Mouse (Mus musculus): Measurements from ENCODE around the gene Hbs1l. TPM values are rescaled to one million over a fixed set of nuclear protein-coding genes. Genes with fewer than 3 reads are reported as not detected.

The Hbs1l gene
- polyA plus RNA-seq, 1 experiment from 2014 or later: 79.4 TPM

GRCm38 (mm10) chr10:21349946-21350345 is 54.2 kb downstream of the Hbs1l start:
- Histone ChIP-seq H3K27me3 (no peaks in the 10 kb centered on the region), H3K9me3 (no peaks in the 10 kb centered on the region), H3K27ac (no peak overlapping the region), H3K9ac (no peak overlapping the region), H3K4me2 (no peak overlapping the region), H3K36me3 (peaks cover 36% of the 10 kb centered on the region), H3K4me1 (no peaks in the 10 kb centered on the region), H3K4me3 (no peak overlapping the region)
- WGBS: 88% methylated on average over 2 of the region's 2 CpGs
- no peak for ATAC-seq (ENCODE audit: borderline replicate concordance, extremely low read depth, low FRiP score, low TSS enrichment)

- peaks cover 34% of the 10 kb centered on the region for H3K36me3 ChIP-seq
- H3K4me1 ChIP-seq: no peaks in the 10 kb centered on the region
- H3K9ac ChIP-seq: no peak overlapping the region
- no peak overlapping the region for H3K4me2 ChIP-seq
- WGBS: 89% methylated on average over 11 of the region's 11 CpGs
- no peak overlapping the region for H3K27ac ChIP-seq
- H3K4me3 ChIP-seq: no peak overlapping the region
- H3K27me3 ChIP-seq: no peaks in the 10 kb centered on the region
- no peaks in the 10 kb centered on the region for H3K9me3 ChIP-seq
- no peak for ATAC-seq (ENCODE audit: borderline replicate concordance, extremely low read depth, low FRiP score, low TSS enrichment)
These were observed 55.0 kb downstream of the Hbs1l start for GRCm38 (mm10) chr10:21350531-21351515.

GRCm38 (mm10) chr10:21351766-21352165 is 56.0 kb downstream of the Hbs1l start:
- no peaks in the 10 kb centered on the region for H3K4me1 ChIP-seq
- no peak overlapping the region for H3K4me2 ChIP-seq
- H3K36me3 ChIP-seq: peaks cover 33% of the 10 kb centered on the region
- H3K27me3 ChIP-seq: no peaks in the 10 kb centered on the region
- H3K9ac ChIP-seq: no peak overlapping the region
- no peak for ATAC-seq (ENCODE audit: borderline replicate concordance, extremely low read depth, low FRiP score, low TSS enrichment)
- H3K4me3 ChIP-seq: no peak overlapping the region
- no peak overlapping the region for H3K27ac ChIP-seq
- 83% methylated on average over 12 of the region's 12 CpGs for WGBS
- no peaks in the 10 kb centered on the region for H3K9me3 ChIP-seq

- H3K9ac ChIP-seq: no peak overlapping the region
- no peak overlapping the region for H3K4me2 ChIP-seq
- no peak overlapping the region for H3K4me3 ChIP-seq
- no peaks in the 10 kb centered on the region for H3K4me1 ChIP-seq
- WGBS: 62% methylated on average over 5 of the region's 5 CpGs
- no peak overlapping the region for H3K27ac ChIP-seq
- peaks cover 27% of the 10 kb centered on the region for H3K36me3 ChIP-seq
- no peak for ATAC-seq (ENCODE audit: borderline replicate concordance, extremely low read depth, low FRiP score, low TSS enrichment)
- H3K9me3 ChIP-seq: no peaks in the 10 kb centered on the region
- no peaks in the 10 kb centered on the region for H3K27me3 ChIP-seq
These were observed 58.1 kb downstream of the Hbs1l start for GRCm38 (mm10) chr10:21353890-21354289.

- no peak overlapping the region for H3K4me3 ChIP-seq
- H3K36me3 ChIP-seq: peaks cover 29% of the 10 kb centered on the region
- no peaks in the 10 kb centered on the region for H3K27me3 ChIP-seq
- H3K9me3 ChIP-seq: no peaks in the 10 kb centered on the region
- ATAC-seq (ENCODE audit: borderline replicate concordance, extremely low read depth, low FRiP score, low TSS enrichment): no peak
- no peak overlapping the region for H3K27ac ChIP-seq
- no peaks in the 10 kb centered on the region for H3K4me1 ChIP-seq
- no peak overlapping the region for H3K9ac ChIP-seq
- 90% methylated on average over 7 of the region's 7 CpGs for WGBS
- H3K4me2 ChIP-seq: no peak overlapping the region
These were observed 58.7 kb downstream of the Hbs1l start for GRCm38 (mm10) chr10:21354506-21354905.

- no peak overlapping the region for H3K4me2 ChIP-seq
- no peaks in the 10 kb centered on the region for H3K4me1 ChIP-seq
- H3K9me3 ChIP-seq: no peaks in the 10 kb centered on the region
- H3K36me3 ChIP-seq: peaks cover 24% of the 10 kb centered on the region
- WGBS: 91% methylated on average over 8 of the region's 8 CpGs
- H3K27me3 ChIP-seq: no peaks in the 10 kb centered on the region
- H3K4me3 ChIP-seq: no peak overlapping the region
- ATAC-seq (ENCODE audit: borderline replicate concordance, extremely low read depth, low FRiP score, low TSS enrichment): no peak
- no peak overlapping the region for H3K27ac ChIP-seq
- H3K9ac ChIP-seq: no peak overlapping the region
These were observed 62.2 kb downstream of the Hbs1l start for GRCm38 (mm10) chr10:21357986-21358385.

GRCm38 (mm10) chr10:21359086-21359485 is 63.3 kb downstream of the Hbs1l start:
- H3K4me1 ChIP-seq: no peaks in the 10 kb centered on the region
- H3K9ac ChIP-seq: no peak overlapping the region
- ATAC-seq (ENCODE audit: borderline replicate concordance, extremely low read depth, low FRiP score, low TSS enrichment): no peak
- no peaks in the 10 kb centered on the region for H3K27me3 ChIP-seq
- H3K9me3 ChIP-seq: no peaks in the 10 kb centered on the region
- peaks cover 24% of the 10 kb centered on the region for H3K36me3 ChIP-seq
- H3K4me3 ChIP-seq: no peak overlapping the region
- WGBS: 83% methylated on average over 4 of the region's 4 CpGs
- no peak overlapping the region for H3K4me2 ChIP-seq
- no peak overlapping the region for H3K27ac ChIP-seq

GRCm38 (mm10) chr10:21361871-21362270 is 66.1 kb downstream of the Hbs1l start:
- no peak overlapping the region for H3K4me3 ChIP-seq
- H3K4me1 ChIP-seq: no peaks in the 10 kb centered on the region
- H3K27me3 ChIP-seq: no peaks in the 10 kb centered on the region
- H3K9ac ChIP-seq: no peak overlapping the region
- ATAC-seq (ENCODE audit: borderline replicate concordance, extremely low read depth, low FRiP score, low TSS enrichment): no peak
- no peak overlapping the region for H3K4me2 ChIP-seq
- 83% methylated on average over 7 of the region's 7 CpGs for WGBS
- no peak overlapping the region for H3K27ac ChIP-seq
- peaks cover 23% of the 10 kb centered on the region for H3K36me3 ChIP-seq
- H3K9me3 ChIP-seq: no peaks in the 10 kb centered on the region

GRCm38 (mm10) chr10:21363297-21363696 is 67.5 kb downstream of the Hbs1l start:
- H3K4me2 ChIP-seq: no peak overlapping the region
- H3K27me3 ChIP-seq: no peaks in the 10 kb centered on the region
- H3K4me3 ChIP-seq: no peak overlapping the region
- no peaks in the 10 kb centered on the region for H3K4me1 ChIP-seq
- H3K9me3 ChIP-seq: no peaks in the 10 kb centered on the region
- no peak for ATAC-seq (ENCODE audit: borderline replicate concordance, extremely low read depth, low FRiP score, low TSS enrichment)
- 88% methylated on average over 4 of the region's 4 CpGs for WGBS
- no peak overlapping the region for H3K27ac ChIP-seq
- H3K9ac ChIP-seq: no peak overlapping the region
- H3K36me3 ChIP-seq: peaks cover 26% of the 10 kb centered on the region

GRCm38 (mm10) chr10:21364946-21365345 is 69.2 kb downstream of the Hbs1l start:
- no peak overlapping the region for H3K9ac ChIP-seq
- no peaks in the 10 kb centered on the region for H3K27me3 ChIP-seq
- no peak overlapping the region for H3K4me2 ChIP-seq
- 86% methylated on average over 7 of the region's 7 CpGs for WGBS
- no peaks in the 10 kb centered on the region for H3K4me1 ChIP-seq
- H3K9me3 ChIP-seq: no peaks in the 10 kb centered on the region
- no peak overlapping the region for H3K27ac ChIP-seq
- H3K4me3 ChIP-seq: no peak overlapping the region
- ATAC-seq (ENCODE audit: borderline replicate concordance, extremely low read depth, low FRiP score, low TSS enrichment): no peak
- H3K36me3 ChIP-seq: peaks cover 26% of the 10 kb centered on the region

GRCm38 (mm10) chr10:21365897-21366296 is 70.1 kb downstream of the Hbs1l start:
- Histone ChIP-seq H3K27ac (no peak overlapping the region), H3K4me2 (no peak overlapping the region), H3K9ac (no peak overlapping the region), H3K27me3 (no peaks in the 10 kb centered on the region), H3K4me1 (no peaks in the 10 kb centered on the region), H3K4me3 (no peak overlapping the region), H3K9me3 (no peaks in the 10 kb centered on the region), H3K36me3 (peaks cover 25% of the 10 kb centered on the region)
- WGBS: 77% methylated on average over 4 of the region's 4 CpGs
- ATAC-seq (ENCODE audit: borderline replicate concordance, extremely low read depth, low FRiP score, low TSS enrichment): no peak

- H3K36me3 ChIP-seq: peaks cover 21% of the 10 kb centered on the region
- WGBS: 45% methylated on average over 3 of the region's 3 CpGs
- no peaks in the 10 kb centered on the region for H3K9me3 ChIP-seq
- H3K9ac ChIP-seq: no peak overlapping the region
- H3K27me3 ChIP-seq: no peaks in the 10 kb centered on the region
- H3K4me3 ChIP-seq: no peak overlapping the region
- H3K4me2 ChIP-seq: no peak overlapping the region
- H3K4me1 ChIP-seq: no peaks in the 10 kb centered on the region
- ATAC-seq (ENCODE audit: borderline replicate concordance, extremely low read depth, low FRiP score, low TSS enrichment): no peak
- no peak overlapping the region for H3K27ac ChIP-seq
These were observed 70.7 kb downstream of the Hbs1l start for GRCm38 (mm10) chr10:21366471-21366870.

All from lung, embryonic 15.5 days (tissue).